Mouse (Mus musculus) intestine, postnatal 0 days (tissue): Measurements from ENCODE around the gene Pbx1. TPM values are rescaled to one million over a fixed set of nuclear protein-coding genes. Genes with fewer than 3 reads are reported as not detected.
A peak's percentile ranks its signal among the peaks of the same experiment; 100 is the strongest.

ENCODE experiments used
- ATAC-seq: fragments of 200-750 bp; cut with Nextera tagmentation; 2 replicates; pipeline ENCODE4 v1.8.0; 2017; ENCODE audit warnings: mild to moderate bottlenecking, moderate TSS enrichment, moderate library complexity
- H3K27ac ChIP-seq: fragments of 300-500 bp; sonication (generic); 2 replicates; pipeline ENCODE4 v1.5.1; 2014; ENCODE audit warnings: mild to moderate bottlenecking, low read depth, low read length, moderate library complexity
- H3K27me3 ChIP-seq: fragments of 300-500 bp; sonication (generic); replicated peaks from 2 replicates; pipeline ENCODE4 v1.6.1; 2014; ENCODE audit warnings: low read length, mixed read lengths; ENCODE audit not compliant: control insufficient read depth, insufficient read depth
- H3K36me3 ChIP-seq: fragments of 300-500 bp; sonication (generic); 2 replicates; pipeline ENCODE4 v1.6.1; 2014; ENCODE audit warnings: mild to moderate bottlenecking, moderate library complexity; ENCODE audit not compliant: control insufficient read depth, insufficient read depth
- H3K4me1 ChIP-seq: fragments of 300-500 bp; sonication (generic); replicated peaks from 2 replicates; pipeline ENCODE4 v1.6.1; 2014; ENCODE audit warnings: antibody characterized with exemption, low read length, mixed read lengths; ENCODE audit not compliant: control insufficient read depth, insufficient read depth
- H3K4me2 ChIP-seq: fragments of 300-500 bp; sonication (generic); replicated peaks from 2 replicates; pipeline ENCODE4 v1.6.1; 2014; ENCODE audit warnings: low read depth, mild to moderate bottlenecking, moderate library complexity
- H3K4me3 ChIP-seq: fragments of 300-500 bp; sonication (generic); 2 replicates; pipeline ENCODE4 v1.5.1; 2014; ENCODE audit warnings: low read depth, low read length
- H3K9ac ChIP-seq: fragments of 300-500 bp; sonication (generic); 2 replicates; pipeline ENCODE4 v1.6.1; 2014; ENCODE audit warnings: mild to moderate bottlenecking, low read depth, low read length
- H3K9me3 ChIP-seq: fragments of 300-500 bp; sonication (generic); 2 replicates; pipeline ENCODE4 v1.6.1; 2016; ENCODE audit warnings: mixed run types; ENCODE audit not compliant: control insufficient read depth
- CTCF ChIP-seq: sonication (generic); IDR thresholded peaks from 2 replicates; pipeline ENCODE4 v1.5.1; 2016; ENCODE audit warnings: low read depth, mild to moderate bottlenecking, control low read depth, antibody characterized with exemption, moderate library complexity
- WGBS: fragments of 180-500 bp; shearing (Covaris S2); extraction: QIAGEN DNeasy Blood & Tissue Kit; methylation state at CpG from one replicate; pipeline ENCODE4 v1.1.7; 2014; 5-methylcytosine and 5-hydroxymethylcytosine counted together
- polyA plus RNA-seq: library from polyadenylated mRNA; unstranded; fragments of >200 nt; fragmentation: Nextera tagmentation; extraction: Ambion mirVana; gene quantifications from 2 replicates; pipeline ENCODE4 v1.2.1, GENCODE M21; 2015

The Pbx1 gene
- polyA plus RNA-seq, 1 experiment from 2014 or later, result 9.8 TPM

- H3K4me2 ChIP-seq, result no peak overlapping the region
- H3K9me3 ChIP-seq, result no peaks in the 10 kb centered on the region
- H3K4me3 ChIP-seq, result no peak overlapping the region
- no peak overlapping the region for H3K9ac ChIP-seq
- H3K27ac ChIP-seq, result no peak overlapping the region
- no peak for ATAC-seq
- 91% methylated on average over 8 of the region's 8 CpGs for WGBS
- no peak for TF ChIP-seq CTCF
- H3K36me3 ChIP-seq, result no peaks in the 10 kb centered on the region
- H3K27me3 ChIP-seq, result no peaks in the 10 kb centered on the region
- H3K4me1 ChIP-seq, result peaks cover 14% of the 10 kb centered on the region
These were observed 141.7 kb downstream of the Pbx1 start for GRCm38 (mm10) chr1:168290236-168290985.

- Histone ChIP-seq H3K4me2 (peak overlapping the region; percentile 35; the same call in 1 of the 2 replicates), H3K9me3 (no peaks in the 10 kb centered on the region), H3K27ac (peak overlapping the region; percentile 5), H3K9ac (no peak overlapping the region), H3K36me3 (0 out of 2 replicates have a peak, but pooled peaks cover 3% of the 10 kb centered on the region), H3K27me3 (no peaks in the 10 kb centered on the region), H3K4me1 (peaks cover 14% of the 10 kb centered on the region), H3K4me3 (no peak overlapping the region)
- ATAC-seq, result peak; percentile 90
- WGBS, result 32% methylated on average over 10 of the region's 10 CpGs
- 0 out of 2 replicates have a peak, but pooled peaks have one; percentile 23 for TF ChIP-seq CTCF
These were observed 143.1 kb downstream of the Pbx1 start for GRCm38 (mm10) chr1:168288891-168289545.

GRCm38 (mm10) chr1:168287843-168288591, 144.1 kb downstream of the Pbx1 start:
- H3K4me1 ChIP-seq, result peaks cover 14% of the 10 kb centered on the region
- no peak for TF ChIP-seq CTCF
- 0 out of 2 replicates have a peak, but pooled peaks cover 3% of the 10 kb centered on the region for H3K36me3 ChIP-seq
- no peaks in the 10 kb centered on the region for H3K9me3 ChIP-seq
- WGBS, result 21% methylated on average over 23 of the region's 23 CpGs
- peak overlapping the region; percentile 35 for H3K4me2 ChIP-seq
- no peak overlapping the region for H3K9ac ChIP-seq
- H3K4me3 ChIP-seq, result no peak overlapping the region
- no peak for ATAC-seq
- H3K27ac ChIP-seq, result no peak overlapping the region
- no peaks in the 10 kb centered on the region for H3K27me3 ChIP-seq

- H3K4me3 ChIP-seq, result no peak overlapping the region
- no peak overlapping the region for H3K9ac ChIP-seq
- no peak for TF ChIP-seq CTCF
- H3K27ac ChIP-seq, result no peak overlapping the region
- H3K4me2 ChIP-seq, result no peak overlapping the region
- no peak for ATAC-seq
- H3K9me3 ChIP-seq, result no peaks in the 10 kb centered on the region
- H3K27me3 ChIP-seq, result no peaks in the 10 kb centered on the region
- WGBS, result 72% methylated on average over 2 of the region's 2 CpGs
- H3K4me1 ChIP-seq, result peaks cover 14% of the 10 kb centered on the region
- 0 out of 2 replicates have a peak, but pooled peaks cover 3% of the 10 kb centered on the region for H3K36me3 ChIP-seq
These were observed 145.0 kb downstream of the Pbx1 start for GRCm38 (mm10) chr1:168286862-168287650.

- WGBS, result 60% methylated on average over 9 of the region's 9 CpGs
- Histone ChIP-seq H3K4me2 (no peak overlapping the region), H3K27me3 (no peaks in the 10 kb centered on the region), H3K9me3 (no peaks in the 10 kb centered on the region), H3K4me1 (peaks cover 14% of the 10 kb centered on the region), H3K36me3 (0 out of 2 replicates have a peak, but pooled peaks cover 3% of the 10 kb centered on the region), H3K9ac (no peak overlapping the region), H3K4me3 (no peak overlapping the region), H3K27ac (no peak overlapping the region)
- TF ChIP-seq CTCF, result no peak
- ATAC-seq, result no peak
These were observed 147.4 kb downstream of the Pbx1 start for GRCm38 (mm10) chr1:168284566-168285141.
